ENCODE assay signal across 7 mouse cellular contexts in genomic region chr7:73391518-73392321, GRCm38 (mm10). TPM values are rescaled to one million over a fixed set of nuclear protein-coding genes. Genes with fewer than 3 reads are reported as not detected.
DNase-seq lines count a peak whose midpoint lies in the region; ATAC-seq and TF ChIP-seq lines count a peak whose summit lies in the region.

No protein-coding gene starts in this region.

- no peaks in the 10 kb centered on the region for H3K79me3 ChIP-seq in C2C12 (ENCODE audit: low read depth)

- intact Hi-C loops in heart, postnatal 25 days (cut with DNase I) = no loop called here

- TF ChIP-seq EP300 in ES-Bruce4 (IDR thresholded peaks at IDR 0.05; ENCODE audit: insufficient read depth, low read depth, low read length) = no peak

- peaks cover 3% of the 10 kb centered on the region for H3K4me1 ChIP-seq in ES-Bruce4 (ENCODE audit: control insufficient read depth, insufficient read depth, low read length)
- peaks cover 44% of the 10 kb centered on the region for H3K4me1 ChIP-seq in embryonic facial prominence, embryonic 14.5 days (ENCODE audit: control insufficient read depth, insufficient read depth, low read length)
- H3K4me1 ChIP-seq in liver, embryonic 12.5 days = no peaks in the 10 kb centered on the region
- H3K4me1 ChIP-seq in neural tube, embryonic 12.5 days = peaks cover 57% of the 10 kb centered on the region

- H3K36me3 ChIP-seq in C2C12 (ENCODE audit: control insufficient read depth, insufficient read depth) (no peaks in the 10 kb centered on the region), ES-Bruce4 (ENCODE audit: control insufficient read depth, insufficient read depth, low read length, poor library complexity, severe bottlenecking) (no peaks in the 10 kb centered on the region)
- no peaks in the 10 kb centered on the region for H3K36me3 ChIP-seq in embryonic facial prominence, embryonic 14.5 days (ENCODE audit: control insufficient read depth, insufficient read depth, low read length)
- H3K36me3 ChIP-seq in liver, embryonic 12.5 days = no peaks in the 10 kb centered on the region
- H3K36me3 ChIP-seq in neural tube, embryonic 12.5 days = peaks cover 11% of the 10 kb centered on the region; the same call in 1 of the 2 replicates

- no peak for TF ChIP-seq POLR2A in ES-Bruce4 (IDR thresholded peaks at IDR 0.05; ENCODE audit: insufficient read depth, low read length)

- H3K9me3 ChIP-seq in ES-Bruce4 (replicated peaks; ENCODE audit: control insufficient read depth, insufficient read depth, low read length, poor library complexity, severe bottlenecking) = no peaks in the 10 kb centered on the region
- no peaks in the 10 kb centered on the region for H3K9me3 ChIP-seq in embryonic facial prominence, embryonic 14.5 days (ENCODE audit: control insufficient read depth, low read length)
- H3K9me3 ChIP-seq in liver, embryonic 12.5 days (replicated peaks) = no peaks in the 10 kb centered on the region
- no peaks in the 10 kb centered on the region for H3K9me3 ChIP-seq in neural tube, embryonic 12.5 days

- peak overlapping the region; percentile 88 for H3ac ChIP-seq in C2C12 (ENCODE audit: control insufficient read depth, insufficient read length, low read depth)

- TF ChIP-seq CTCF in C2C12 (IDR thresholded peaks at IDR 0.05; ENCODE audit: control insufficient read depth, insufficient read depth, insufficient read length) (no peak), ES-Bruce4 (IDR thresholded peaks at IDR 0.05; ENCODE audit: low read depth, low read length) (no peak)

- H3K4me2 ChIP-seq in embryonic facial prominence, embryonic 14.5 days (ENCODE audit: low read depth, low read length) = peak overlapping the region; percentile 65
- H3K4me2 ChIP-seq in liver, embryonic 12.5 days = peak overlapping the region; percentile 58
- H3K4me2 ChIP-seq in neural tube, embryonic 12.5 days (replicated peaks) = peak overlapping the region; percentile 78

- DNase-seq in embryonic facial prominence, embryonic 14.5 days (ENCODE audit: low spot score) = peak; percentile 94
- peak; percentile 41 for DNase-seq in heart, postnatal 25 days (ENCODE audit: low spot score)
- no peak for DNase-seq in natural killer cell, adult 2 months (ENCODE audit: low spot score in 2 of 2)

- under 1% methylated on average over 38 of the region's 39 CpGs for WGBS in embryonic facial prominence, embryonic 14.5 days
- 1% methylated on average over 39 of the region's 39 CpGs for WGBS in liver, embryonic 12.5 days (ENCODE audit: insufficient replicate concordance)
- under 1% methylated on average over 39 of the region's 39 CpGs for WGBS in neural tube, embryonic 12.5 days

- peak; percentile 3; the same call in 1 of the 2 replicates for ATAC-seq in embryonic facial prominence, embryonic 14.5 days (ENCODE audit: low read depth)
- ATAC-seq in liver, embryonic 12.5 days = no peak
- ATAC-seq in neural tube, embryonic 12.5 days (ENCODE audit: low FRiP score, low read depth) = peak; percentile 27

- no peak overlapping the region for H3K27ac ChIP-seq in ES-Bruce4 (ENCODE audit: insufficient read depth, low read length)
- H3K27ac ChIP-seq in embryonic facial prominence, embryonic 14.5 days (replicated peaks; ENCODE audit: low read depth, low read length) = peak overlapping the region; percentile 94
- no peak overlapping the region for H3K27ac ChIP-seq in liver, embryonic 12.5 days
- H3K27ac ChIP-seq in neural tube, embryonic 12.5 days = peak overlapping the region; percentile 86

- H3K4me3 ChIP-seq in C2C12 (ENCODE audit: insufficient read depth, poor library complexity, severe bottlenecking) = peak overlapping the region; percentile 51
- H3K4me3 ChIP-seq in ES-Bruce4 (ENCODE audit: low read depth, low read length) = peak overlapping the region; percentile 61
- peak overlapping the region; percentile 76 for H3K4me3 ChIP-seq in embryonic facial prominence, embryonic 14.5 days (ENCODE audit: low read depth, low read length)
- peak overlapping the region; percentile 43 for H3K4me3 ChIP-seq in liver, embryonic 12.5 days
- H3K4me3 ChIP-seq in neural tube, embryonic 12.5 days = peak overlapping the region; percentile 84

- no peaks in the 10 kb centered on the region for H3K79me2 ChIP-seq in C2C12 (ENCODE audit: control insufficient read depth, insufficient read depth)

- peak overlapping the region; percentile 56 for H3K9ac ChIP-seq in ES-Bruce4 (ENCODE audit: low read depth, poor library complexity, severe bottlenecking)
- peak overlapping the region; percentile 85 for H3K9ac ChIP-seq in embryonic facial prominence, embryonic 14.5 days (ENCODE audit: low read depth, low read length)
- H3K9ac ChIP-seq in liver, embryonic 12.5 days = no peak overlapping the region
- peak overlapping the region; percentile 93 for H3K9ac ChIP-seq in neural tube, embryonic 12.5 days

- H3K27me3 ChIP-seq in C2C12 (ENCODE audit: control insufficient read depth, insufficient read depth, insufficient read length) (no peaks in the 10 kb centered on the region), ES-Bruce4 (ENCODE audit: control insufficient read depth, insufficient read depth, low read length, poor library complexity, severe bottlenecking) (peaks cover 10% of the 10 kb centered on the region; the same call in 1 of the 2 replicates)
- H3K27me3 ChIP-seq in embryonic facial prominence, embryonic 14.5 days (replicated peaks; ENCODE audit: control insufficient read depth, insufficient read depth, low read length) = no peaks in the 10 kb centered on the region
- peaks cover 91% of the 10 kb centered on the region for H3K27me3 ChIP-seq in liver, embryonic 12.5 days (replicated peaks)
- H3K27me3 ChIP-seq in neural tube, embryonic 12.5 days (replicated peaks) = no peaks in the 10 kb centered on the region

TF ChIP-seq in C2C12, 6 proteins besides CTCF, POLR2A, EP300 and RAD21:
- TF ChIP-seq MYOG (IDR thresholded peaks at IDR 0.05; ENCODE audit: control insufficient read depth, extremely low read depth, insufficient read length) = no peak

RNA-seq across cellular contexts. Expression of gene Rgma, which starts 16.4 kb away (rescaled TPM):
- polyA plus RNA-seq in C2C12 (2012; fragmentation: generic; extraction: Trizol) (1.4 TPM), ES-Bruce4 (2011; ENCODE audit: insufficient read depth, insufficient read length, low read depth, missing spikeins) (5.5 and 5.8 TPM in 2 replicates)
- polyA plus RNA-seq in embryonic facial prominence, embryonic 14.5 days (2014; fragmentation: Nextera tagmentation; extraction: Ambion mirVana) = 19.6 and 26.1 TPM in 2 replicates
- total RNA-seq in heart, postnatal 25 days (2021) = 10 to 100 TPM; 61.2 to 72.2 TPM
- 0.55 and 0.89 TPM in 2 replicates for polyA plus RNA-seq in liver, embryonic 12.5 days (2016; fragmentation: Nextera tagmentation; extraction: Ambion mirVana)
- polyA plus RNA-seq in neural tube, embryonic 12.5 days (2016; fragmentation: Nextera tagmentation; extraction: Ambion mirVana) = 48.8 and 49.0 TPM in 2 replicates

Comparison
In these comparisons a context has a peak if more than half of its experiments do, and no peak if none do; other contexts are left out.
1. H3K27ac ChIP-seq: peak in embryonic facial prominence, embryonic 14.5 days (single experiment) and neural tube, embryonic 12.5 days (single experiment); none in ES-Bruce4 (single experiment) and liver, embryonic 12.5 days (single experiment).
2. DNase-seq: peak in embryonic facial prominence, embryonic 14.5 days (single experiment) and heart, postnatal 25 days (single experiment); none in natural killer cell, adult 2 months (0 of 2).
3. Peak in every context shown above with its lines, with median percentiles within 50 percentile points of each other: H3K4me3 ChIP-seq and H3K4me2 ChIP-seq.